Mouse (Mus musculus) layer of hippocampus, postnatal 25 days (tissue): ENCODE results near the gene Ankrd9. TPM values are rescaled to one million over a fixed set of nuclear protein-coding genes. Genes with fewer than 3 reads are reported as not detected.

Experiments used
- DNase-seq, 2 experiments: peaks; one replicate each; pipeline ENCODE4 v3.0.0; 2022; ENCODE audit warnings: mixed read lengths in 2 of 2, low spot score in 1 of 2; ENCODE audit errors: extremely low spot score in 1 of 2
- total RNA-seq, 2 experiments: library from RNA; stranded (reverse); gene quantifications; 2 replicates each; pipeline ENCODE4 v1.2.3; 2021

Ankrd9 gene
- total RNA-seq, 2 experiments from 2014 or later, result 11.2 to 12.1 TPM

- no peak for DNase-seq
These were observed 11.7 kb downstream of the Ankrd9 start for GRCm38 (mm10) chr12:110967146-110967545.

- no peak for DNase-seq
These were observed 12.8 kb downstream of the Ankrd9 start for GRCm38 (mm10) chr12:110966079-110966478.

- no peak for DNase-seq
These were observed 13.3 kb downstream of the Ankrd9 start for GRCm38 (mm10) chr12:110965500-110965899.

GRCm38 (mm10) chr12:110961973-110962372 lies 16.9 kb downstream of the Ankrd9 start:
- no peak for DNase-seq

GRCm38 (mm10) chr12:110954351-110954991 lies 24.4 kb downstream of the Ankrd9 start:
- no peak for DNase-seq

GRCm38 (mm10) chr12:110953900-110954299 lies 24.9 kb downstream of the Ankrd9 start:
- DNase-seq, result no peak

- DNase-seq, result no peak
These were observed 25.4 kb downstream of the Ankrd9 start for GRCm38 (mm10) chr12:110953443-110953842.

- DNase-seq, result no peak
These were observed 26.0 kb downstream of the Ankrd9 start for GRCm38 (mm10) chr12:110952628-110953385.

- no peak for DNase-seq
These were observed 27.6 kb downstream of the Ankrd9 start for GRCm38 (mm10) chr12:110951236-110951635.

GRCm38 (mm10) chr12:110950151-110950550 lies 28.7 kb downstream of the Ankrd9 start:
- DNase-seq, result no peak

GRCm38 (mm10) chr12:110949410-110949809 lies 29.4 kb downstream of the Ankrd9 start:
- no peak for DNase-seq

- DNase-seq, result no peak
These were observed 30.0 kb downstream of the Ankrd9 start for GRCm38 (mm10) chr12:110948910-110949201.

- DNase-seq, result no peak
These were observed 30.5 kb downstream of the Ankrd9 start for GRCm38 (mm10) chr12:110948082-110948909.

- DNase-seq, result no peak
These were observed 32.6 kb downstream of the Ankrd9 start for GRCm38 (mm10) chr12:110946216-110946615.

- DNase-seq, result no peak
These were observed 38.0 kb downstream of the Ankrd9 start for GRCm38 (mm10) chr12:110940869-110941268.

GRCm38 (mm10) chr12:110939385-110939784 lies 39.5 kb downstream of the Ankrd9 start:
- no peak for DNase-seq

GRCm38 (mm10) chr12:110937496-110937895 lies 41.3 kb downstream of the Ankrd9 start:
- DNase-seq, result no peak

GRCm38 (mm10) chr12:110935983-110936620 lies 42.7 kb downstream of the Ankrd9 start:
- peak; percentile 73 to 78 for DNase-seq

GRCm38 (mm10) chr12:110932820-110933219 lies 46.0 kb downstream of the Ankrd9 start:
- no peak for DNase-seq
